Mouse (Mus musculus): ENCODE data around the gene Gys1. TPM values are rescaled to one million over a fixed set of nuclear protein-coding genes. Genes with fewer than 3 reads are reported as not detected.

Gene Gys1
- total RNA-seq, 1 experiment, result 26.1 TPM

- H3K36me3 ChIP-seq (ENCODE audit: control insufficient read depth, insufficient read depth, low read length, poor library complexity, severe bottlenecking), result peaks cover 25% of the 10 kb centered on the region
- peak overlapping the region in 1 of 2 experiments; percentile 12; a peak in 1 of 4 replicates for H3K4me3 ChIP-seq (ENCODE audit: insufficient read depth in 1 of 2, low read depth in 1 of 2, low read length in 2 of 2, poor library complexity in 1 of 2, severe bottlenecking in 1 of 2)
- TF ChIP-seq HCFC1 (IDR thresholded peaks at IDR 0.05; ENCODE audit: borderline replicate concordance, insufficient read depth, low read length) (no peak), CHD2 (IDR thresholded peaks at IDR 0.05; ENCODE audit: low read depth, low read length) (no peak), ZC3H11A (IDR thresholded peaks at IDR 0.05; ENCODE audit: borderline replicate concordance, low read depth, low read length) (no peak), MAFK (IDR thresholded peaks at IDR 0.05; ENCODE audit: insufficient read depth, low read depth, low read length) (no peak), ZNF384 (IDR thresholded peaks at IDR 0.05; ENCODE audit: low read depth, low read length) (no peak)
- H3K27ac ChIP-seq (ENCODE audit: insufficient read depth, low read depth, low read length, poor library complexity, severe bottlenecking), result no peak overlapping the region
- in situ Hi-C loops (cut with MboI; ENCODE audit: low sequenced_read_pairs in 2 of 2, unreplicated experiment in 2 of 2), result no loop called here
- H3K4me1 ChIP-seq (ENCODE audit: control insufficient read depth in 2 of 2, insufficient read depth in 2 of 2, low read length in 2 of 2, poor library complexity in 1 of 2), result peaks cover 0 to 19% of the 10 kb centered on the region in 2 experiments; a peak in 1 of 4 replicates
- no peak overlapping the region for H3K9ac ChIP-seq (ENCODE audit: insufficient read depth, low read depth, low read length, poor library complexity, severe bottlenecking)
- DNase-seq (ENCODE audit: low read depth, low spot score), result no peak
- H3K9me3 ChIP-seq (ENCODE audit: control insufficient read depth, insufficient read depth, low read depth, low read length), result no peaks in the 10 kb centered on the region
Observed at GRCm38 (mm10) chr7:45454971-45455370, 20.3 kb downstream of the Gys1 start.

GRCm38 (mm10) chr7:45455932-45456696 is 21.5 kb downstream of the Gys1 start:
- Histone ChIP-seq H3K36me3 (ENCODE audit: control insufficient read depth, insufficient read depth, low read length, poor library complexity, severe bottlenecking) (peaks cover 34% of the 10 kb centered on the region), H3K9me3 (ENCODE audit: control insufficient read depth, insufficient read depth, low read depth, low read length) (no peaks in the 10 kb centered on the region), H3K27ac (ENCODE audit: insufficient read depth, low read depth, low read length, poor library complexity, severe bottlenecking) (no peak overlapping the region), H3K9ac (ENCODE audit: insufficient read depth, low read depth, low read length, poor library complexity, severe bottlenecking) (no peak overlapping the region), H3K4me3 (ENCODE audit: insufficient read depth in 1 of 2, low read depth in 1 of 2, low read length in 2 of 2, poor library complexity in 1 of 2, severe bottlenecking in 1 of 2) (no peak overlapping the region), H3K4me1 (ENCODE audit: control insufficient read depth in 2 of 2, insufficient read depth in 2 of 2, low read length in 2 of 2, poor library complexity in 1 of 2) (peaks cover 0 to 19% of the 10 kb centered on the region in 2 experiments; a peak in 1 of 4 replicates)
- DNase-seq (ENCODE audit: low read depth, low spot score), result no peak
- TF ChIP-seq CHD2 (IDR thresholded peaks at IDR 0.05; ENCODE audit: low read depth, low read length), result peak; percentile 45
- peak; percentile 94 for TF ChIP-seq ZNF384 (IDR thresholded peaks at IDR 0.05; ENCODE audit: low read depth, low read length)
- no peak for TF ChIP-seq ZC3H11A (IDR thresholded peaks at IDR 0.05; ENCODE audit: borderline replicate concordance, low read depth, low read length)
- TF ChIP-seq MAFK (IDR thresholded peaks at IDR 0.05; ENCODE audit: insufficient read depth, low read depth, low read length), result no peak
- in situ Hi-C loops (cut with MboI; ENCODE audit: low sequenced_read_pairs in 2 of 2, unreplicated experiment in 2 of 2), result no loop called here

GRCm38 (mm10) chr7:45456721-45457203 is 22.1 kb downstream of the Gys1 start:
- no peak for TF ChIP-seq ZNF384 (IDR thresholded peaks at IDR 0.05; ENCODE audit: low read depth, low read length)
- no peak for TF ChIP-seq HCFC1 (IDR thresholded peaks at IDR 0.05; ENCODE audit: borderline replicate concordance, insufficient read depth, low read length)
- TF ChIP-seq CHD2 (IDR thresholded peaks at IDR 0.05; ENCODE audit: low read depth, low read length), result no peak; the same call in 1 of the 2 replicates
- TF ChIP-seq ZC3H11A (IDR thresholded peaks at IDR 0.05; ENCODE audit: borderline replicate concordance, low read depth, low read length), result no peak
- no peak for TF ChIP-seq MAFK (IDR thresholded peaks at IDR 0.05; ENCODE audit: insufficient read depth, low read depth, low read length)
- no peaks in the 10 kb centered on the region for H3K9me3 ChIP-seq (ENCODE audit: control insufficient read depth, insufficient read depth, low read depth, low read length)
- no peak for DNase-seq (ENCODE audit: low read depth, low spot score)
- in situ Hi-C loops (cut with MboI; ENCODE audit: low sequenced_read_pairs in 2 of 2, unreplicated experiment in 2 of 2), result no loop called here
- H3K36me3 ChIP-seq (ENCODE audit: control insufficient read depth, insufficient read depth, low read length, poor library complexity, severe bottlenecking), result peaks cover 38% of the 10 kb centered on the region
- peaks cover 0 to 17% of the 10 kb centered on the region in 2 experiments; a peak in 1 of 4 replicates for H3K4me1 ChIP-seq (ENCODE audit: control insufficient read depth in 2 of 2, insufficient read depth in 2 of 2, low read length in 2 of 2, poor library complexity in 1 of 2)
- peak overlapping the region; percentile 14; the same call in 1 of the 2 replicates for H3K9ac ChIP-seq (ENCODE audit: insufficient read depth, low read depth, low read length, poor library complexity, severe bottlenecking)
- no peak overlapping the region for H3K27ac ChIP-seq (ENCODE audit: insufficient read depth, low read depth, low read length, poor library complexity, severe bottlenecking)
- H3K4me3 ChIP-seq (ENCODE audit: insufficient read depth in 1 of 2, low read depth in 1 of 2, low read length in 2 of 2, poor library complexity in 1 of 2, severe bottlenecking in 1 of 2), result peak overlapping the region in 1 of 2 experiments; percentile 75; a peak in 2 of 4 replicates

GRCm38 (mm10) chr7:45457204-45458060 is 22.8 kb downstream of the Gys1 start:
- Histone ChIP-seq H3K9me3 (ENCODE audit: control insufficient read depth, insufficient read depth, low read depth, low read length) (no peaks in the 10 kb centered on the region), H3K9ac (ENCODE audit: insufficient read depth, low read depth, low read length, poor library complexity, severe bottlenecking) (peak overlapping the region; percentile 79; the same call in 1 of the 2 replicates), H3K4me1 (ENCODE audit: control insufficient read depth in 2 of 2, insufficient read depth in 2 of 2, low read length in 2 of 2, poor library complexity in 1 of 2) (peaks cover 0 to 16% of the 10 kb centered on the region in 2 experiments; a peak in 1 of 4 replicates), H3K36me3 (ENCODE audit: control insufficient read depth, insufficient read depth, low read length, poor library complexity, severe bottlenecking) (peaks cover 39% of the 10 kb centered on the region), H3K4me3 (ENCODE audit: insufficient read depth in 1 of 2, low read depth in 1 of 2, low read length in 2 of 2, poor library complexity in 1 of 2, severe bottlenecking in 1 of 2) (peak overlapping the region in 1 of 2 experiments; percentile 75; a peak in 2 of 4 replicates), H3K27ac (ENCODE audit: insufficient read depth, low read depth, low read length, poor library complexity, severe bottlenecking) (no peak overlapping the region)
- no peak for DNase-seq (ENCODE audit: low read depth, low spot score)
- in situ Hi-C loops (cut with MboI; ENCODE audit: low sequenced_read_pairs in 2 of 2, unreplicated experiment in 2 of 2), result no loop called here
- no peak for TF ChIP-seq ZC3H11A (IDR thresholded peaks at IDR 0.05; ENCODE audit: borderline replicate concordance, low read depth, low read length)
- peak; percentile 96 for TF ChIP-seq MAFK (IDR thresholded peaks at IDR 0.05; ENCODE audit: insufficient read depth, low read depth, low read length)
- 0 out of 2 replicates have a peak, but pooled peaks have one; percentile 45 for TF ChIP-seq HCFC1 (IDR thresholded peaks at IDR 0.05; ENCODE audit: borderline replicate concordance, insufficient read depth, low read length)
- peak; percentile 56; the same call in 1 of the 2 replicates for TF ChIP-seq CHD2 (IDR thresholded peaks at IDR 0.05; ENCODE audit: low read depth, low read length)
